Mouse (Mus musculus) naive thymus-derived CD4-positive, alpha-beta T cell, adult 5 months (primary cell): ENCODE measurements around the gene Slc35a1. TPM values are rescaled to one million over a fixed set of nuclear protein-coding genes. Genes with fewer than 3 reads are reported as not detected.

Experiments
- polyA plus RNA-seq: library from polyadenylated mRNA; unstranded; fragments of 100-300 nt; shearing (Covaris generic); gene quantifications from one replicate; pipeline ENCODE4 v1.2.1, GENCODE M21; 2017

The Slc35a1 gene
- 7.2 TPM for polyA plus RNA-seq

DNA sequence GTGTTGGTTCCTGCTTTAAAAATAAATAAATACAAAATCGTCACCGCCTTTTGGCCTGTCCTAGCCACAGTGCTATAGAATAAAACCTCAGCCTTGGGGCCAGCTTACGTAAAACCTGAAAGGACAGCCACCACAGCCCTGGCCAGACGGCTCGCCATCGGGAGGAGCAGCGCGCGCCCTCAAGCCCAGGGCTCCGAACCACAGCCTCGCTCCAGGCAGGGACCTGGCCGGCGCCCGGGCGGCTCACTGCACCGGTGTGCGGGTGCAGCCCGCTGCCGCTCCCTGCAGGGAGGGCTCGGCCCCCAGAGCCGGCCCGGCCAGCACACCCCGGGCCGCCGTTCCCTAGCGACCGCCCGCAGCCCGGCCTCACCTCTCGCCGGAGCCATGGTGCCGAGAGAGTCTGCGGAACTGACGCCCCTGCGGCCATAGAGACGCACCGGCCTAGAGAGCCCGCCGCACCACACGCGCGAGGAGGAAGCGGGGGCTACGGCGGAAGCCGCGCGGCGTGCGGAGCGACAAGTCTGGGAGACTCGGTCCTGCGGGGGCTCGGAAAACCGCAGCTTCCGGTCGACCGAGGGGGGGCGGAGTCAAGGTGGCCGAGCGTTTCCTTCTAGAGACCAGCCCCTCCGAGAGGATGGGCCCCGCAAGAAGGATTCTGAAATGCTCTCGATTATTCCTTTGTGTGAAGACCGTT lies at the start of gene Slc35a1:
Gene Slc35a1 (minus strand): TSS at position 565 of the 694 bp plus-strand sequence.

GRCm38 (mm10) chr4:34729851-34730341 lies 42.7 kb upstream of the Slc35a1 start, which contains the start of gene Cfap206:
Gene Cfap206 (minus strand): TSS chr4:34730206.

GRCm38 (mm10) chr4:34614630-34615094 lies 72.6 kb downstream of the Slc35a1 start, which contains the start of the genes Orc3 and Rars2:
Gene Orc3 (minus strand): TSS chr4:34614944.
Gene Rars2 (plus strand): TSS chr4:34614957.

Other genes with a start within 250 kb of the Slc35a1 start
- gene Akirin2, start 136.5 kb downstream of the Slc35a1 start, polyA plus RNA-seq: 96.3 TPM
- gene Orc3, start 72.5 kb downstream of the Slc35a1 start, polyA plus RNA-seq: 102 TPM
- gene Rars2, start 72.5 kb downstream of the Slc35a1 start, polyA plus RNA-seq: 20.0 TPM
- not detected for gene Cfap206, start 42.8 kb upstream of the Slc35a1 start, polyA plus RNA-seq
- gene Gm136, start 68.8 kb upstream of the Slc35a1 start, polyA plus RNA-seq: not detected
- gene Smim8, start 91.0 kb upstream of the Slc35a1 start, polyA plus RNA-seq: 31.2 TPM
- 50.8 TPM for gene Zfp292, start 195.5 kb upstream of the Slc35a1 start, polyA plus RNA-seq
- gene Cga, start 206.3 kb upstream of the Slc35a1 start, polyA plus RNA-seq: not detected